Mouse (Mus musculus): Measurements from ENCODE around the gene Vgll4.

DNA sequence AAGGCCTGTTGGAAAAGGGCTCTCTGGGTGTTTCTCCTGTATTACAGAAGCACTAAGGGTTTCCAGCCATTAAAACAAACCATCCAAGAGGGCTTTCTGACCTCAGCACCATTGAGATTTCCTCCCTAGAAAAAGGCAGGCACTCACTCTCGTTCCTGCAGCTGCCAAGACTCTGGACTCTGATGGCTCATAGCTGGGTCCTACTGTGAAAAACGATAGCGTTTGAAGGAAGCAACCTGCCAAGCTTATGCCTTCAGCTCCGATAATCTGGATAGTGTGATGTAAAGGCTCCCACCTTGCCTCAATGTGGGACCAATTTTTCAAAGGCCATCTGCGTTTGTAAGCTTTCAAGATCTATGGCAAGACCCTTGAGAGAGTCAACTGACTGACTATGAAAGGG lies 24.3 kb upstream of the Vgll4 start:
- TF ChIP-seq CTCF (IDR thresholded peaks at IDR 0.05), result no peak
- TF ChIP-seq EP300 (IDR thresholded peaks at IDR 0.05; ENCODE audit: insufficient read depth, low read depth, low read length), result no peak

Data from heart, adult 2 months (tissue).